Mouse (Mus musculus) limb, embryonic 11.5 days (tissue): ENCODE measurements around the gene Cfap97. TPM values are rescaled to one million over a fixed set of nuclear protein-coding genes. Genes with fewer than 3 reads are reported as not detected.
A peak's percentile ranks its signal among the peaks of the same experiment; 100 is the strongest.

Source experiments
- ATAC-seq: fragments of 200-750 bp; cut with Nextera tagmentation; 2 replicates; pipeline ENCODE4 v1.8.0; 2017; ENCODE audit warnings: low read depth; ENCODE audit not compliant: insufficient number of reproducible peaks, low FRiP score, low TSS enrichment
- DNase-seq: peaks from one replicate; pipeline ENCODE4 v3.0.0-alpha.2; 2015; ENCODE audit warnings: low spot score
- H3K27ac ChIP-seq: fragments of 300-500 bp; sonication (generic); replicated peaks from 2 replicates; pipeline ENCODE4 v1.5.1; 2014; ENCODE audit warnings: low read depth, mild to moderate bottlenecking, low read length
- H3K27me3 ChIP-seq: fragments of 300-500 bp; sonication (generic); 2 replicates; pipeline ENCODE4 v1.6.1; 2014; ENCODE audit warnings: mild to moderate bottlenecking, low read length, mixed read lengths; ENCODE audit not compliant: control insufficient read depth, insufficient read depth
- H3K36me3 ChIP-seq: fragments of 300-500 bp; sonication (generic); 2 replicates; pipeline ENCODE4 v1.6.1; 2014; ENCODE audit warnings: mild to moderate bottlenecking, low read length, moderate library complexity, mixed read lengths; ENCODE audit not compliant: control insufficient read depth, insufficient read depth
- H3K4me1 ChIP-seq: fragments of 300-500 bp; sonication (generic); 2 replicates; pipeline ENCODE4 v1.6.1; 2014; ENCODE audit warnings: low read length, mixed read lengths; ENCODE audit not compliant: control insufficient read depth, insufficient read depth
- H3K4me2 ChIP-seq: fragments of 300-500 bp; sonication (generic); 2 replicates; pipeline ENCODE4 v1.6.1; 2014; ENCODE audit warnings: low read depth, mild to moderate bottlenecking, moderate library complexity; ENCODE audit not compliant: severe bottlenecking
- H3K4me3 ChIP-seq: fragments of 300-500 bp; sonication (generic); 2 replicates; pipeline ENCODE4 v1.5.1; 2014; ENCODE audit warnings: low read depth, low read length
- H3K9ac ChIP-seq: fragments of 300-500 bp; sonication (generic); 2 replicates; pipeline ENCODE4 v1.6.1; 2014; ENCODE audit warnings: mild to moderate bottlenecking, low read length
- H3K9me3 ChIP-seq: fragments of 300-500 bp; sonication (generic); 2 replicates; pipeline ENCODE4 v1.6.1; 2016; ENCODE audit warnings: low read length; ENCODE audit not compliant: control insufficient read depth
- WGBS: fragments of 180-500 bp; shearing (Covaris S2); extraction: QIAGEN DNeasy Blood & Tissue Kit; methylation state at CpG from one replicate; pipeline ENCODE4 v1.1.7; 2014; 5-methylcytosine and 5-hydroxymethylcytosine counted together
- polyA plus RNA-seq: library from polyadenylated mRNA; unstranded; fragments of >200 nt; fragmentation: Nextera tagmentation; extraction: Ambion mirVana; gene quantifications from 2 replicates; pipeline ENCODE4 v1.2.1, GENCODE M21; 2014

The Cfap97 gene
- polyA plus RNA-seq, 1 experiment from 2014 or later = 24.5 TPM

GRCm38 (mm10) chr8:46180136-46180535 lies 28.6 kb downstream of the Cfap97 start:
- no peaks in the 10 kb centered on the region for H3K27me3 ChIP-seq
- no peaks in the 10 kb centered on the region; the same call in none of the 2 replicates for H3K36me3 ChIP-seq
- H3K9ac ChIP-seq = no peak overlapping the region
- no peak overlapping the region for H3K4me2 ChIP-seq
- WGBS = 93% methylated on average over 7 of the region's 7 CpGs
- H3K4me3 ChIP-seq = no peak overlapping the region
- no peaks in the 10 kb centered on the region for H3K4me1 ChIP-seq
- no peak overlapping the region for H3K27ac ChIP-seq
- no peak for ATAC-seq
- no peak for DNase-seq
- no peaks in the 10 kb centered on the region for H3K9me3 ChIP-seq

GRCm38 (mm10) chr8:46185361-46185760 lies 33.8 kb downstream of the Cfap97 start:
- peak; percentile 78 for DNase-seq
- Histone ChIP-seq H3K4me1 (no peaks in the 10 kb centered on the region), H3K9me3 (no peaks in the 10 kb centered on the region), H3K36me3 (no peaks in the 10 kb centered on the region; the same call in 1 of the 2 replicates), H3K27ac (no peak overlapping the region), H3K4me3 (no peak overlapping the region), H3K27me3 (no peaks in the 10 kb centered on the region), H3K9ac (no peak overlapping the region), H3K4me2 (no peak overlapping the region)
- 16% methylated on average over 2 of the region's 2 CpGs for WGBS
- ATAC-seq = no peak

- H3K27me3 ChIP-seq = no peaks in the 10 kb centered on the region
- no peak overlapping the region for H3K27ac ChIP-seq
- DNase-seq (no peak), ATAC-seq (no peak)
- H3K4me1 ChIP-seq = 0 out of 2 replicates have a peak, but pooled peaks cover 3% of the 10 kb centered on the region
- WGBS = 87% methylated on average over 8 of the region's 8 CpGs
- no peak overlapping the region for H3K9ac ChIP-seq
- H3K4me3 ChIP-seq = no peak overlapping the region
- no peak overlapping the region for H3K4me2 ChIP-seq
- no peaks in the 10 kb centered on the region for H3K9me3 ChIP-seq
- no peaks in the 10 kb centered on the region; the same call in 1 of the 2 replicates for H3K36me3 ChIP-seq
Observed at GRCm38 (mm10) chr8:46193100-46193499, 41.5 kb downstream of the Cfap97 start.

- no peaks in the 10 kb centered on the region for H3K9me3 ChIP-seq
- ATAC-seq = no peak
- H3K4me1 ChIP-seq = 0 out of 2 replicates have a peak, but pooled peaks cover 3% of the 10 kb centered on the region
- DNase-seq = no peak
- H3K36me3 ChIP-seq = no peaks in the 10 kb centered on the region; the same call in 1 of the 2 replicates
- H3K4me3 ChIP-seq = no peak overlapping the region
- no peak overlapping the region for H3K4me2 ChIP-seq
- no peak overlapping the region for H3K9ac ChIP-seq
- H3K27ac ChIP-seq = no peak overlapping the region
- 62% methylated on average over 3 of the region's 3 CpGs for WGBS
- H3K27me3 ChIP-seq = no peaks in the 10 kb centered on the region
Observed at GRCm38 (mm10) chr8:46196877-46197276, 45.3 kb downstream of the Cfap97 start.

- Histone ChIP-seq H3K4me3 (no peak overlapping the region), H3K4me2 (no peak overlapping the region), H3K36me3 (peaks cover 2% of the 10 kb centered on the region; the same call in 1 of the 2 replicates), H3K27ac (no peak overlapping the region), H3K4me1 (0 out of 2 replicates have a peak, but pooled peaks cover 3% of the 10 kb centered on the region), H3K27me3 (no peaks in the 10 kb centered on the region), H3K9ac (no peak overlapping the region), H3K9me3 (no peaks in the 10 kb centered on the region)
- no peak for DNase-seq
- ATAC-seq = no peak
- WGBS = 88% methylated on average over 5 of the region's 5 CpGs
Observed at GRCm38 (mm10) chr8:46197673-46198072, 46.1 kb downstream of the Cfap97 start.

- WGBS = 84% methylated on average over 6 of the region's 6 CpGs
- H3K36me3 ChIP-seq = peaks cover 14% of the 10 kb centered on the region
- no peaks in the 10 kb centered on the region for H3K27me3 ChIP-seq
- H3K4me2 ChIP-seq = no peak overlapping the region
- DNase-seq (no peak), ATAC-seq (no peak)
- no peak overlapping the region for H3K4me3 ChIP-seq
- H3K9me3 ChIP-seq = no peaks in the 10 kb centered on the region
- no peaks in the 10 kb centered on the region for H3K4me1 ChIP-seq
- H3K9ac ChIP-seq = no peak overlapping the region
- no peak overlapping the region for H3K27ac ChIP-seq
Observed at GRCm38 (mm10) chr8:46202350-46202749, 50.8 kb downstream of the Cfap97 start.

- no peak overlapping the region for H3K27ac ChIP-seq
- 91% methylated on average over 3 of the region's 3 CpGs for whole genome bisulfite sequencing
- peaks cover 24% of the 10 kb centered on the region for H3K36me3 ChIP-seq
- no peak overlapping the region for H3K4me3 ChIP-seq
- no peaks in the 10 kb centered on the region for H3K27me3 ChIP-seq
- H3K9ac ChIP-seq = no peak overlapping the region
- DNase-seq (no peak), ATAC-seq (no peak)
- no peak overlapping the region for H3K4me2 ChIP-seq
- no peaks in the 10 kb centered on the region for H3K9me3 ChIP-seq
- H3K4me1 ChIP-seq = peaks cover 6% of the 10 kb centered on the region
Observed at GRCm38 (mm10) chr8:46204301-46204700, 52.7 kb downstream of the Cfap97 start.

GRCm38 (mm10) chr8:46204974-46205640 lies 53.5 kb downstream of the Cfap97 start:
- H3K36me3 ChIP-seq = peaks cover 24% of the 10 kb centered on the region
- no peak overlapping the region for H3K9ac ChIP-seq
- ATAC-seq (no peak), DNase-seq (no peak)
- no peaks in the 10 kb centered on the region for H3K27me3 ChIP-seq
- H3K27ac ChIP-seq = 0 out of 2 replicates have a peak overlapping the region, but pooled peaks have one; percentile 33
- peaks cover 11% of the 10 kb centered on the region for H3K4me1 ChIP-seq
- no peak overlapping the region for H3K4me2 ChIP-seq
- H3K9me3 ChIP-seq = no peaks in the 10 kb centered on the region
- WGBS = 88% methylated on average over 9 of the region's 9 CpGs
- no peak overlapping the region for H3K4me3 ChIP-seq
